ENCODE assay signal across 18 mouse cellular contexts in genomic region chr8:119630841-119631240, GRCm38 (mm10). TPM values are rescaled to one million over a fixed set of nuclear protein-coding genes. Genes with fewer than 3 reads are reported as not detected.
DNase-seq lines count a peak whose midpoint lies in the region; ATAC-seq lines count a peak whose summit lies in the region.
"Had no signal": no experiment of that assay in that cellular context is flagged by ENCODE, and none has a peak within 500 bp of the region (broad histone marks: within the 10 kb centered on the region; RNA-seq: fewer than 3 reads in every experiment).

No protein-coding gene starts in this region.

- H3K4me1 ChIP-seq in hindbrain, embryonic 11.5 days (replicated peaks; ENCODE audit: control insufficient read depth, insufficient read depth, low read length), result peaks cover 12% of the 10 kb centered on the region
- peaks cover 5% of the 10 kb centered on the region; the same call in 1 of the 2 replicates for H3K4me1 ChIP-seq in hindbrain, embryonic 14.5 days (replicated peaks; ENCODE audit: control insufficient read depth, insufficient read depth, low read length)
- peaks cover 39% of the 10 kb centered on the region for H3K4me1 ChIP-seq in hindbrain, embryonic 12.5 days
- H3K4me1 ChIP-seq in midbrain, embryonic 16.5 days (ENCODE audit: control insufficient read depth, insufficient read depth, low read length), result peaks cover 4% of the 10 kb centered on the region; the same call in 1 of the 2 replicates
- H3K4me1 ChIP-seq: forebrain, embryonic 13.5 days had no signal

- no peaks in the 10 kb centered on the region for H3K9me3 ChIP-seq in hindbrain, embryonic 11.5 days (ENCODE audit: control insufficient read depth, low read length)
- no peaks in the 10 kb centered on the region for H3K9me3 ChIP-seq in hindbrain, embryonic 14.5 days (ENCODE audit: control insufficient read depth, low read length)
- no peaks in the 10 kb centered on the region for H3K9me3 ChIP-seq in hindbrain, embryonic 12.5 days (replicated peaks)
- no peaks in the 10 kb centered on the region for H3K9me3 ChIP-seq in midbrain, embryonic 16.5 days (replicated peaks; ENCODE audit: control insufficient read depth, low read length, poor library complexity, severe bottlenecking)
- H3K9me3 ChIP-seq: forebrain, embryonic 13.5 days; liver, embryonic 15.5 days had no signal

- no peak overlapping the region for H3K4me2 ChIP-seq in hindbrain, embryonic 11.5 days (replicated peaks; ENCODE audit: low read depth, low read length)
- no peak overlapping the region for H3K4me2 ChIP-seq in hindbrain, embryonic 14.5 days (replicated peaks)
- no peak overlapping the region for H3K4me2 ChIP-seq in hindbrain, embryonic 12.5 days (replicated peaks)
- H3K4me2 ChIP-seq in midbrain, embryonic 16.5 days (ENCODE audit: low read length), result no peak overlapping the region
- H3K4me2 ChIP-seq: forebrain, embryonic 13.5 days; liver, embryonic 15.5 days had no signal

- H3K36me3 ChIP-seq in hindbrain, embryonic 11.5 days (ENCODE audit: control insufficient read depth, insufficient read depth, low read length), result no peaks in the 10 kb centered on the region
- no peaks in the 10 kb centered on the region for H3K36me3 ChIP-seq in hindbrain, embryonic 14.5 days (replicated peaks; ENCODE audit: control insufficient read depth, insufficient read depth)
- H3K36me3 ChIP-seq in hindbrain, embryonic 12.5 days, result no peaks in the 10 kb centered on the region
- no peaks in the 10 kb centered on the region for H3K36me3 ChIP-seq in midbrain, embryonic 16.5 days (ENCODE audit: control insufficient read depth, insufficient read depth, low read length)
- H3K36me3 ChIP-seq: liver, embryonic 15.5 days had no signal

- DNase-seq in hindbrain, embryonic 11.5 days (ENCODE audit: low spot score), result peak; percentile 73
- DNase-seq in hindbrain, embryonic 14.5 days (ENCODE audit: low spot score), result no peak
- peak; percentile 64 for DNase-seq in embryo, embryonic 10.5 days (ENCODE audit: low spot score)
- no peak for DNase-seq in right cerebral cortex, adult 18-20 months
- no peak for DNase-seq in natural killer cell, adult 2 months (ENCODE audit: low spot score in 2 of 2)
- DNase-seq: cerebellum, adult 8-10 months; gastrocnemius, postnatal 14 days; heart, adult 2 months; kidney, adult 2 months; kidney, postnatal 36 days; thymus, adult 2 months had no signal

- H3K9ac ChIP-seq in hindbrain, embryonic 11.5 days (ENCODE audit: low read depth, low read length), result no peak overlapping the region
- H3K9ac ChIP-seq in hindbrain, embryonic 14.5 days, result no peak overlapping the region
- H3K9ac ChIP-seq in hindbrain, embryonic 12.5 days, result no peak overlapping the region
- 0 out of 2 replicates have a peak overlapping the region, but pooled peaks have one; percentile 6 for H3K9ac ChIP-seq in midbrain, embryonic 16.5 days (ENCODE audit: low read depth, low read length)
- H3K9ac ChIP-seq: forebrain, embryonic 13.5 days; liver, embryonic 15.5 days had no signal

- ATAC-seq in hindbrain, embryonic 11.5 days (ENCODE audit: low FRiP score), result peak; percentile 81
- ATAC-seq in hindbrain, embryonic 14.5 days (ENCODE audit: low FRiP score), result no peak
- ATAC-seq in hindbrain, embryonic 12.5 days (ENCODE audit: low FRiP score), result peak; percentile 62; the same call in 1 of the 2 replicates
- no peak for ATAC-seq in midbrain, embryonic 16.5 days
- ATAC-seq: forebrain, embryonic 13.5 days; lung, postnatal 0 days had no signal

- WGBS in hindbrain, embryonic 11.5 days, result 32% methylated on average over 3 of the region's 3 CpGs
- WGBS in hindbrain, embryonic 14.5 days, result 23% methylated on average over 3 of the region's 3 CpGs
- 23% methylated on average over 3 of the region's 3 CpGs for WGBS in hindbrain, embryonic 12.5 days
- WGBS in midbrain, embryonic 16.5 days, result 33% methylated on average over 3 of the region's 3 CpGs

- H3K4me3 ChIP-seq in hindbrain, embryonic 11.5 days (ENCODE audit: low read depth, low read length), result no peak overlapping the region
- H3K4me3 ChIP-seq in hindbrain, embryonic 14.5 days (replicated peaks; ENCODE audit: low read length), result no peak overlapping the region
- no peak overlapping the region for H3K4me3 ChIP-seq in hindbrain, embryonic 12.5 days
- H3K4me3 ChIP-seq in midbrain, embryonic 16.5 days (ENCODE audit: low read depth, low read length), result no peak overlapping the region
- H3K4me3 ChIP-seq: forebrain, embryonic 13.5 days; heart, adult 2 months; liver, embryonic 15.5 days had no signal

- peak overlapping the region; percentile 59; the same call in 1 of the 2 replicates for H3K27ac ChIP-seq in hindbrain, embryonic 11.5 days (ENCODE audit: low read depth, low read length)
- no peak overlapping the region for H3K27ac ChIP-seq in hindbrain, embryonic 14.5 days
- peak overlapping the region; percentile 48; the same call in 1 of the 2 replicates for H3K27ac ChIP-seq in hindbrain, embryonic 12.5 days
- no peak overlapping the region for H3K27ac ChIP-seq in midbrain, embryonic 16.5 days (ENCODE audit: low read length)
- H3K27ac ChIP-seq: forebrain, embryonic 13.5 days; heart, adult 2 months; liver, embryonic 15.5 days had no signal

- no peaks in the 10 kb centered on the region for H3K27me3 ChIP-seq in hindbrain, embryonic 11.5 days (ENCODE audit: control insufficient read depth, insufficient read depth, low read length)
- H3K27me3 ChIP-seq in hindbrain, embryonic 14.5 days (ENCODE audit: control insufficient read depth, insufficient read depth, low read length), result peaks cover 12% of the 10 kb centered on the region
- peaks cover 18% of the 10 kb centered on the region for H3K27me3 ChIP-seq in hindbrain, embryonic 12.5 days
- peaks cover 9% of the 10 kb centered on the region; the same call in 1 of the 2 replicates for H3K27me3 ChIP-seq in midbrain, embryonic 16.5 days (ENCODE audit: control insufficient read depth, insufficient read depth, low read depth, low read length)

RNA-seq across cellular contexts. Expression of gene Kcng4, which starts 4.6 kb away (rescaled TPM):
- polyA plus RNA-seq in hindbrain, embryonic 11.5 days (2014; fragmentation: Nextera tagmentation; extraction: Ambion mirVana), result 0.10 TPM in 1 of 2 replicates, not detected in the other
- 0.09 and 0.16 TPM in 2 replicates for polyA plus RNA-seq in hindbrain, embryonic 14.5 days (2014; fragmentation: Nextera tagmentation; extraction: Ambion mirVana)
- 0.22 TPM in 1 of 2 replicates, not detected in the other for polyA plus RNA-seq in hindbrain, embryonic 12.5 days (2016; fragmentation: Nextera tagmentation; extraction: Ambion mirVana)
- 0.26 and 1.6 TPM in 2 replicates for polyA plus RNA-seq in midbrain, embryonic 16.5 days (2015; fragmentation: Nextera tagmentation; extraction: Ambion mirVana)
- polyA plus RNA-seq: liver, embryonic 15.5 days had no signal

RNA-seq across cellular contexts. Expression of gene Adad2, which starts 18.3 kb away (rescaled TPM):
- 0.13 TPM in 1 of 2 replicates, not detected in the other for polyA plus RNA-seq in hindbrain, embryonic 11.5 days (2014; fragmentation: Nextera tagmentation; extraction: Ambion mirVana)
- not detected in 2 replicates for polyA plus RNA-seq in hindbrain, embryonic 14.5 days (2014; fragmentation: Nextera tagmentation; extraction: Ambion mirVana)
- 0.18 TPM in 1 of 2 replicates, not detected in the other for polyA plus RNA-seq in hindbrain, embryonic 12.5 days (2016; fragmentation: Nextera tagmentation; extraction: Ambion mirVana)
- 0.10 and 0.19 TPM in 2 replicates for polyA plus RNA-seq in midbrain, embryonic 16.5 days (2015; fragmentation: Nextera tagmentation; extraction: Ambion mirVana)
- polyA plus RNA-seq: forebrain, embryonic 13.5 days; heart, adult 2 months; kidney, adult 2 months; liver, embryonic 15.5 days; lung, postnatal 0 days; neural tube, embryonic 14.5 days; urinary bladder, adult 2 months had no signal

RNA-seq across cellular contexts. Expression of gene Taf1c, which starts 25.8 kb away (rescaled TPM):
- polyA plus RNA-seq in hindbrain, embryonic 11.5 days (2014; fragmentation: Nextera tagmentation; extraction: Ambion mirVana), result 10.1 and 11.9 TPM in 2 replicates
- polyA plus RNA-seq in hindbrain, embryonic 14.5 days (2014; fragmentation: Nextera tagmentation; extraction: Ambion mirVana), result 13.3 and 14.0 TPM in 2 replicates
- 13.2 and 14.9 TPM in 2 replicates for polyA plus RNA-seq in hindbrain, embryonic 12.5 days (2016; fragmentation: Nextera tagmentation; extraction: Ambion mirVana)
- 14.3 and 14.6 TPM in 2 replicates for polyA plus RNA-seq in midbrain, embryonic 16.5 days (2015; fragmentation: Nextera tagmentation; extraction: Ambion mirVana)

RNA-seq across cellular contexts. Expression of gene Wfdc1, which starts 35.3 kb away (rescaled TPM):
- 3.6 and 4.6 TPM in 2 replicates for polyA plus RNA-seq in hindbrain, embryonic 11.5 days (2014; fragmentation: Nextera tagmentation; extraction: Ambion mirVana)
- 5.5 and 6.1 TPM in 2 replicates for polyA plus RNA-seq in hindbrain, embryonic 14.5 days (2014; fragmentation: Nextera tagmentation; extraction: Ambion mirVana)
- polyA plus RNA-seq in hindbrain, embryonic 12.5 days (2016; fragmentation: Nextera tagmentation; extraction: Ambion mirVana), result 1.8 and 2.5 TPM in 2 replicates
- polyA plus RNA-seq in midbrain, embryonic 16.5 days (2015; fragmentation: Nextera tagmentation; extraction: Ambion mirVana), result 6.0 and 6.3 TPM in 2 replicates

RNA-seq across cellular contexts. Expression of gene Dnaaf1, which starts 55.8 kb away (rescaled TPM):
- polyA plus RNA-seq in hindbrain, embryonic 11.5 days (2014; fragmentation: Nextera tagmentation; extraction: Ambion mirVana), result 0.08 and 0.28 TPM in 2 replicates
- polyA plus RNA-seq in hindbrain, embryonic 14.5 days (2014; fragmentation: Nextera tagmentation; extraction: Ambion mirVana), result 0.51 and 0.53 TPM in 2 replicates
- 0.61 TPM in 2 replicates for polyA plus RNA-seq in hindbrain, embryonic 12.5 days (2016; fragmentation: Nextera tagmentation; extraction: Ambion mirVana)
- polyA plus RNA-seq in midbrain, embryonic 16.5 days (2015; fragmentation: Nextera tagmentation; extraction: Ambion mirVana), result 0.75 and 0.83 TPM in 2 replicates

Comparison
In these comparisons a context has a peak if more than half of its experiments do, and no peak if none do; other contexts are left out.
1. ATAC-seq: peak in hindbrain, embryonic 11.5 days (single experiment) and hindbrain, embryonic 12.5 days (single experiment); none in hindbrain, embryonic 14.5 days (single experiment) and midbrain, embryonic 16.5 days (single experiment).
2. DNase-seq: peak in hindbrain, embryonic 11.5 days (single experiment) and embryo, embryonic 10.5 days (single experiment); none in hindbrain, embryonic 14.5 days (single experiment), right cerebral cortex, adult 18-20 months (single experiment) and natural killer cell, adult 2 months (0 of 2).
3. H3K27ac ChIP-seq: peak in hindbrain, embryonic 11.5 days (single experiment) and hindbrain, embryonic 12.5 days (single experiment); none in hindbrain, embryonic 14.5 days (single experiment) and midbrain, embryonic 16.5 days (single experiment).